Mouse (Mus musculus) right cerebral cortex, postnatal 36 days (tissue): ENCODE data around the gene Padi2.

ENCODE experiments used
- DNase-seq, 2 experiments: peaks; one replicate each; pipeline ENCODE4 v3.0.0; 2022; ENCODE audit warnings: low spot score in 2 of 2, mixed read lengths in 1 of 2

Padi2 gene

GRCm38 (mm10) chr4:140906076-140906826, at the start of gene Padi2:
Padi2 (plus strand) TSS chr4:140906344.
- peak; percentile 43 to 59 for DNase-seq

GRCm38 (mm10) chr4:140857041-140857440, 49.1 kb upstream of the Padi2 start:
- DNase-seq = no peak

GRCm38 (mm10) chr4:140857813-140858212, 48.3 kb upstream of the Padi2 start:
- DNase-seq = no peak

GRCm38 (mm10) chr4:140859291-140859690, 46.9 kb upstream of the Padi2 start:
- no peak for DNase-seq

- no peak for DNase-seq
These were observed 45.9 kb upstream of the Padi2 start for GRCm38 (mm10) chr4:140860125-140860766.

- DNase-seq = no peak
These were observed 45.4 kb upstream of the Padi2 start for GRCm38 (mm10) chr4:140860767-140861147.

GRCm38 (mm10) chr4:140862036-140862650, 44.0 kb upstream of the Padi2 start:
- no peak for DNase-seq

GRCm38 (mm10) chr4:140868484-140869190, 37.5 kb upstream of the Padi2 start:
- no peak for DNase-seq

- DNase-seq = no peak
These were observed 36.2 kb upstream of the Padi2 start for GRCm38 (mm10) chr4:140869945-140870344.

- no peak for DNase-seq
These were observed 35.3 kb upstream of the Padi2 start for GRCm38 (mm10) chr4:140870876-140871275.

- DNase-seq = no peak
These were observed 34.8 kb upstream of the Padi2 start for GRCm38 (mm10) chr4:140871376-140871775.

- DNase-seq = no peak
These were observed 34.1 kb upstream of the Padi2 start for GRCm38 (mm10) chr4:140871851-140872685.

GRCm38 (mm10) chr4:140872686-140872992, 33.5 kb upstream of the Padi2 start:
- DNase-seq = no peak

GRCm38 (mm10) chr4:140873011-140873410, 33.1 kb upstream of the Padi2 start:
- DNase-seq = no peak

GRCm38 (mm10) chr4:140876161-140876560, 30.0 kb upstream of the Padi2 start:
- no peak for DNase-seq

- DNase-seq = no peak
These were observed 29.5 kb upstream of the Padi2 start for GRCm38 (mm10) chr4:140876681-140877080.

- no peak for DNase-seq
These were observed 28.7 kb upstream of the Padi2 start for GRCm38 (mm10) chr4:140877441-140877840.

- DNase-seq = no peak
These were observed 27.5 kb upstream of the Padi2 start for GRCm38 (mm10) chr4:140878655-140879054.

- no peak for DNase-seq
These were observed 27.0 kb upstream of the Padi2 start for GRCm38 (mm10) chr4:140879116-140879515.

GRCm38 (mm10) chr4:140879739-140880138, 26.4 kb upstream of the Padi2 start:
- DNase-seq = peak; percentile 22 to 28

- DNase-seq = no peak
These were observed 25.9 kb upstream of the Padi2 start for GRCm38 (mm10) chr4:140880207-140880606.
